In the genomic region with DNA sequence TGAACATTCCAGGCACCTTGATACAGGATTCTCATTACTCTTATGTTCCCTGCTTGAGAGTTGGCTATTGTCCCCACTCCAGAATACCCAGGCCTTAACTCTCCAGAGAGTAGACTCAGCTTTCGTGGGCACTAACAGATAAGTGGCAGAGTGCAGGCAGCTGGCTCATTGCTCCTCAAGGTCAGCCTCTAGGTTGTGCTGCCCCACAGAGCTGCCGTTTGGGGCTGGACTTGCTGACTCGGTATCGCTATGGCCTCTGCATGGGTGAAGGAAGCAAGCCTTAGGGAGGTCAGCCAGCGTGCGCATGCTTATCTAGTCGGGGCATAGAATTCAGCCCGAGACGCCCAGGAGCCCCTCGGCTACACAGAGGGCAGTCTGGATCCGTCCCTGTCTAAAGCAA, we compare ENCODE assay signal across 18 mouse cellular contexts. TPM values are rescaled to one million over a fixed set of nuclear protein-coding genes. Genes with fewer than 3 reads are reported as not detected.
DNase-seq lines count a peak whose midpoint lies in the region; ATAC-seq and TF ChIP-seq lines count a peak whose summit lies in the region.
"Had no signal": no experiment of that assay in that cellular context is flagged by ENCODE, and none has a peak within 500 bp of the region (broad histone marks: within the 10 kb centered on the region; RNA-seq: fewer than 3 reads in every experiment).

No protein-coding gene starts in this region.

- H3K4me2 ChIP-seq in kidney, embryonic 15.5 days, result no peak overlapping the region
- H3K4me2 ChIP-seq: limb, embryonic 13.5 days; midbrain, embryonic 13.5 days; stomach, embryonic 15.5 days had no signal

- H3K27ac ChIP-seq in kidney, adult 2 months (ENCODE audit: insufficient read depth, low read depth, low read length), result no peak overlapping the region
- no peak overlapping the region for H3K27ac ChIP-seq in kidney, embryonic 15.5 days
- no peak overlapping the region for H3K27ac ChIP-seq in limb, embryonic 10.5 days
- H3K27ac ChIP-seq: hindbrain, embryonic 10.5 days; limb, embryonic 13.5 days; midbrain, embryonic 13.5 days; stomach, embryonic 15.5 days had no signal

- DNase-seq in kidney, adult 2 months, result peak; percentile 41
- peak; percentile 81 for DNase-seq in adrenal gland, adult 2 months
- peak; percentile 65 for DNase-seq in adrenal gland, postnatal 14 days
- peak; percentile 38 for DNase-seq in kidney, postnatal 10 days
- DNase-seq in limb, embryonic 10.5 days (ENCODE audit: low spot score), result no peak
- DNase-seq in right cerebral cortex, adult 2 months (ENCODE audit: low spot score in 2 of 2), result no peak
- DNase-seq: cerebellum, adult 9-10 months; forebrain, postnatal 0 days; lung, postnatal 10 days; thymus, postnatal 36 days had no signal

- no peaks in the 10 kb centered on the region for H3K36me3 ChIP-seq in kidney, adult 2 months (ENCODE audit: control insufficient read depth, insufficient read depth, low read length)
- peaks cover 46% of the 10 kb centered on the region for H3K36me3 ChIP-seq in kidney, embryonic 15.5 days
- H3K36me3 ChIP-seq in limb, embryonic 10.5 days, result peaks cover 33% of the 10 kb centered on the region
- H3K36me3 ChIP-seq: midbrain, embryonic 13.5 days had no signal

- TF ChIP-seq POLR2A in kidney, adult 2 months (IDR thresholded peaks at IDR 0.05; ENCODE audit: low read depth, low read length), result no peak

- no peak overlapping the region for H3K4me3 ChIP-seq in kidney, adult 2 months (ENCODE audit: insufficient read depth, low read depth, low read length)
- no peak overlapping the region for H3K4me3 ChIP-seq in kidney, embryonic 15.5 days (replicated peaks)
- no peak overlapping the region for H3K4me3 ChIP-seq in limb, embryonic 10.5 days
- H3K4me3 ChIP-seq: erythroblast, embryonic 14.5 days; hindbrain, embryonic 10.5 days; limb, embryonic 13.5 days; midbrain, embryonic 13.5 days; stomach, embryonic 15.5 days had no signal

- 0 out of 2 replicates have a peak, but pooled peaks have one; percentile 6 for TF ChIP-seq CTCF in kidney, adult 2 months (conservative IDR thresholded peaks at IDR 0.05; ENCODE audit: insufficient read depth, insufficient read length, low read depth, low read length)

- no peaks in the 10 kb centered on the region; the same call in 1 of the 2 replicates for H3K9me3 ChIP-seq in kidney, embryonic 15.5 days (replicated peaks)
- H3K9me3 ChIP-seq in limb, embryonic 10.5 days (replicated peaks), result no peaks in the 10 kb centered on the region
- H3K9me3 ChIP-seq: hindbrain, embryonic 10.5 days; midbrain, embryonic 13.5 days; stomach, embryonic 15.5 days had no signal

- H3K9ac ChIP-seq in kidney, embryonic 15.5 days, result no peak overlapping the region
- H3K9ac ChIP-seq: forebrain, postnatal 0 days; limb, embryonic 13.5 days; midbrain, embryonic 13.5 days; stomach, embryonic 15.5 days had no signal

- 43% methylated on average over 11 of the region's 11 CpGs for WGBS in kidney, adult 2 months
- WGBS in kidney, embryonic 15.5 days, result 70% methylated on average over 11 of the region's 11 CpGs
- 87% methylated on average over 11 of the region's 11 CpGs for WGBS in limb, embryonic 10.5 days

- ATAC-seq in kidney, embryonic 15.5 days (replicated peaks; ENCODE audit: low FRiP score), result no peak
- ATAC-seq: forebrain, postnatal 0 days; intestine, postnatal 0 days; midbrain, embryonic 13.5 days had no signal

- no peaks in the 10 kb centered on the region for H3K27me3 ChIP-seq in kidney, adult 2 months (replicated peaks; ENCODE audit: control insufficient read depth, insufficient read depth, low read length)
- H3K27me3 ChIP-seq in kidney, embryonic 15.5 days, result no peaks in the 10 kb centered on the region
- H3K27me3 ChIP-seq in limb, embryonic 10.5 days (ENCODE audit: low read depth, poor library complexity, severe bottlenecking), result no peaks in the 10 kb centered on the region
- H3K27me3 ChIP-seq: CH12.LX; limb, embryonic 13.5 days; midbrain, embryonic 13.5 days; stomach, embryonic 15.5 days had no signal

- H3K4me1 ChIP-seq in kidney, adult 2 months (ENCODE audit: control insufficient read depth, insufficient read depth, low read length), result peaks cover 23% of the 10 kb centered on the region
- peaks cover 36% of the 10 kb centered on the region; the same call in 1 of the 2 replicates for H3K4me1 ChIP-seq in kidney, embryonic 15.5 days
- H3K4me1 ChIP-seq in limb, embryonic 10.5 days, result peaks cover 5% of the 10 kb centered on the region
- H3K4me1 ChIP-seq: hindbrain, embryonic 10.5 days; midbrain, embryonic 13.5 days; stomach, embryonic 15.5 days had no signal

RNA-seq across cellular contexts. Expression of gene Dap, which starts 13.3 kb away (rescaled TPM):
- 72.8 and 96.9 TPM in 2 replicates for polyA plus RNA-seq in kidney, adult 2 months (2012; rRNA removed)
- polyA plus RNA-seq in kidney, embryonic 15.5 days (2015; fragmentation: Nextera tagmentation; extraction: Ambion mirVana), result 86.3 TPM in 2 replicates
- total RNA-seq in adrenal gland, adult 2 months (2021), result 100 to 1,000 TPM in 1 of 2 experiments, 10 to 100 TPM in 1; 96.8 to 113 TPM
- 83.3 and 84.5 TPM in 2 replicates for polyA plus RNA-seq in adrenal gland, adult 2 months (2012; rRNA removed)
- 66.7 and 81.4 TPM in 2 replicates for total RNA-seq in adrenal gland, postnatal 14 days (2021)
- 34.6 and 42.8 TPM in 2 replicates for polyA plus RNA-seq in limb, embryonic 10.5 days (2016; fragmentation: Nextera tagmentation; extraction: Ambion mirVana)

Comparison
In these comparisons a context has a peak if more than half of its experiments do, and no peak if none do; other contexts are left out.
1. DNase-seq: peak in kidney, adult 2 months (single experiment), adrenal gland, adult 2 months (single experiment), adrenal gland, postnatal 14 days (single experiment) and kidney, postnatal 10 days (single experiment); none in limb, embryonic 10.5 days (single experiment) and right cerebral cortex, adult 2 months (0 of 2).